Mouse (Mus musculus) layer of hippocampus, postnatal 14 days (tissue): ENCODE results near the gene Blvra. TPM values are rescaled to one million over a fixed set of nuclear protein-coding genes. Genes with fewer than 3 reads are reported as not detected.
"Not testable (repeated sequence)": the region's sequence is repeated elsewhere in the genome, so short reads cannot be mapped to it uniquely, and the experiment has no call there.

ENCODE experiments used
- DNase-seq, 2 experiments: peaks; one replicate each; pipeline ENCODE4 v3.0.0; 2021 to 2022; ENCODE audit warnings: low spot score in 2 of 2, mixed read lengths in 1 of 2
- microRNA-seq, 2 experiments: library from miRNA; unstranded; fragments of <30 nt; microRNA quantifications; one replicate each; pipeline ENCODE4 v1.2.0; 2021
- total RNA-seq, 2 experiments: library from RNA; stranded (reverse); gene quantifications; 2 replicates each; pipeline ENCODE4 v1.2.3; 2021

Blvra gene
- total RNA-seq, 2 experiments from 2014 or later, result 16.3 to 19.1 TPM

GRCm38 (mm10) chr2:127135255-127135654 is 64.8 kb downstream of the Blvra start:
- DNase-seq, result not testable (repeated sequence)

GRCm38 (mm10) chr2:127136979-127137378 is 66.5 kb downstream of the Blvra start:
- DNase-seq, result peak; percentile 19 to 43

GRCm38 (mm10) chr2:127137838-127138420 is 67.5 kb downstream of the Blvra start:
- no peak for DNase-seq

GRCm38 (mm10) chr2:127138449-127138848 is 68.0 kb downstream of the Blvra start:
- DNase-seq, result no peak

GRCm38 (mm10) chr2:127139094-127139493 is 68.6 kb downstream of the Blvra start:
- no peak for DNase-seq

- DNase-seq, result no peak
Measured at GRCm38 (mm10) chr2:127139605-127140004, 69.1 kb downstream of the Blvra start.

GRCm38 (mm10) chr2:127140011-127140410 is 69.5 kb downstream of the Blvra start:
- DNase-seq, result peak in 1 of 2 experiments; percentile 23

GRCm38 (mm10) chr2:127142031-127142430 is 71.6 kb downstream of the Blvra start:
- no peak for DNase-seq

GRCm38 (mm10) chr2:127142577-127143157 is 72.2 kb downstream of the Blvra start:
- DNase-seq, result no peak

GRCm38 (mm10) chr2:127143158-127144063 is 72.9 kb downstream of the Blvra start, which contains the start of gene Itpripl1:
Itpripl1 (minus strand) TSS chr2:127143442.
- DNase-seq, result peak; percentile 13 to 27

- DNase-seq, result no peak
Measured at GRCm38 (mm10) chr2:127145699-127146098, 75.2 kb downstream of the Blvra start.

Small RNA genes within 50 kb of the gene (microRNA-seq; reads per million reads assigned to microRNA genes)
- gene Gm24081, result 0 reads per million in 2 experiments

Other genes with a start within 250 kb of the Blvra start
- 10 to 100 TPM; 39.2 to 40.1 TPM for gene Trpm7, start 194.4 kb upstream of the Blvra start, total RNA-seq
- gene Sppl2a, start 137.4 kb upstream of the Blvra start, total RNA-seq, result 10 to 100 TPM; 31.6 to 32.7 TPM
- gene Ap4e1, start 61.9 kb upstream of the Blvra start, total RNA-seq, result 10 to 100 TPM; 12.1 to 14.3 TPM
- gene Ncaph, start 63.3 kb downstream of the Blvra start, total RNA-seq, result 1 to 10 TPM; 4.5 to 5.6 TPM
- gene Itpripl1, start 72.8 kb downstream of the Blvra start, total RNA-seq, result 1 to 10 TPM; 3.3 to 7.1 TPM
- under 1 TPM; 0.74 to 0.97 TPM for gene 1810024B03Rik, start 137.6 kb downstream of the Blvra start, total RNA-seq
- gene Snrnp200, start 137.7 kb downstream of the Blvra start, total RNA-seq, result 10 to 100 TPM; 77.5 to 79.7 TPM
- gene Ciao1, start 177.2 kb downstream of the Blvra start, total RNA-seq, result 10 to 100 TPM; 62.2 to 68.6 TPM
- gene Tmem127, start 177.2 kb downstream of the Blvra start, total RNA-seq, result 100 to 1,000 TPM in 1 of 2 experiments, 10 to 100 TPM in 1; 96.3 to 101 TPM
- 100 to 1,000 TPM; 148 to 149 TPM for gene Stard7, start 199.6 kb downstream of the Blvra start, total RNA-seq